Mouse (Mus musculus): Measurements from ENCODE around the gene Phf5a.

- TF ChIP-seq CTCF (IDR thresholded peaks at IDR 0.05; ENCODE audit: control insufficient read depth, insufficient read depth, insufficient replicate concordance, low read depth, low read length): no peak
- TF ChIP-seq POLR2A (IDR thresholded peaks at IDR 0.05; ENCODE audit: control insufficient read depth, low read depth, low read length): no peak
These were observed 11.1 kb downstream of the Phf5a start for GRCm38 (mm10) chr15:81860471-81861135.

All from testis, adult 2 months (tissue).